Mouse (Mus musculus) gastrocnemius, adult 18-20 months (tissue): ENCODE measurements around the gene Slc1a4. TPM values are rescaled to one million over a fixed set of nuclear protein-coding genes. Genes with fewer than 3 reads are reported as not detected.

ENCODE experiments used
- DNase-seq: peaks from one replicate; pipeline ENCODE4 v3.0.0; 2021; ENCODE audit warnings: low spot score
- long read RNA-seq, 2 experiments: library from polyadenylated mRNA; stranded (forward); transcript quantifications; one replicate each; pipeline ENCODE4 v2.0.0; 2021
- total RNA-seq, 2 experiments: library from RNA; stranded (reverse); gene quantifications; 2 replicates each; pipeline ENCODE4 v1.2.3; 2021

Slc1a4 gene
- under 1 TPM; 0.46 to 0.83 TPM for total RNA-seq
- long read RNA-seq, experiment 1: 0 reads
- long read RNA-seq, experiment 2, partial matches to known transcripts: 0 of 1 reads
- long read RNA-seq, experiment 2, other reads (novel, unspliced or antisense): 1 of 1 reads

DNA sequence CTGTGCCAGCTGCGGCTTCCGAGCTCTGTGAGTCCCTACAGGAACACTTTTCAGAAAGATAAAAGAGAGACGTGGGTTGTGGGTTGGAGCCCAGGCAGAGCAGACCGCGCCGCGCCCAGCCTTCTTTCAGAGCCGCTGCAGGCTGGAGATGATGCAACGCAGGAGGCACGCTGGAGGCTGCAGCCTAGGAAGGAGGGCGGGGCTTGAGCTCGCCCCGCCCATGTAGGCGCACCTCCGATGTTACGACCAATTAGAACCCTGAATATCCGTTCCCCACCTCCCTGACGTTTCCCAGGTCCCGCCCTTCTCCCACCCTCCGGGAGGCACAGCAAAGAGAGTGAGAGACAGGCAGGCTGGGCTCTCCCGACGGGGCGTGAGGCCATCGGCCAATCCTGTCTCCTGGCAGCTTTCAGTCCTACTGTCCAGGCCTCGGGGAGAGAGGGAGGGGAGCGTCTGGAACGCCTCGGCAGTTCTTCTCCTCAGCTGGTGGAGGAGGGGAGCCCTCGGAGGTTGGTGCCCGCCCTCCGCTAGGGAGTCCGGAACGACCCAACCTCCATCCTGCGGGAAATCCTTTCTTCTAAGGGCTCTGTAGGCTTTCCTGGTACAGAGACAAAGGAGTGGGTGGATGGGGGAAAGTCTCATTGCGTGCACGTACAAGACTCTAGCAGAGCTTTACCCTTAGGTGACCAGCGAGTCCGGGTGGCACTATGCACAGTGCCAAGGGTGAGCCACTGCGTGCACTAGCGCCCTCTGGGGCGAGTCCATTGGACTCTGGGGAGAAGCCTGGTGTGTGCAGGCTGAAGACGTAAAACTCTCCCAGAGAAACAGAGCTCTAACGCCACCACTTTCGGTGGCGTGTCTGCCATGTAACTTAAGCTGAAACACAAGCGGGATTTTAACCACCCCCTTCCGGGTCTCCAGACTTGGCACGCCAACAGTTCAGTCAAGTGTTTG is at the start of gene Slc1a4:
TSS of gene Slc1a4 (minus strand) at position 153 of the 954 bp plus-strand sequence.
- DNase-seq: peak; percentile 92

DNA sequence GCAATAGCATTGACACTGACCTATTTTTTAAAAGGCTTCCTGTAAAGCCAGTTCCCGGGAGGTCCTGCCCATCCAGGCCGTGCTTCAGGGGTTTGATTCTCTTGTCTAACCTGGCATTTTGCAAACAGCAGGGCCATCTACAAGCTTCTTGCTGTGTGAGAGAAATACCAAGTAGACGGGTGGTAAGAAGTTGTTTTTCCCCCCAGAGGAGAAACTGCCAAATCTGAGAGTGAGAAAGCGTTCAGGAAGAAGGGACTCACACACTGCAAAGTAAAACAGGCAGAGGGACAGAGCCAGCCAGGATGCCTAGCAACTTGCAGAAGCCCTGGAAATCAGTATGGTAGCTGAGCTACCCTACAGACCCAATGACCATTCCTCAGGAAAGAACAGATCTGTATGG is 47.6 kb upstream of the Slc1a4 start:
- no peak for DNase-seq

DNA sequence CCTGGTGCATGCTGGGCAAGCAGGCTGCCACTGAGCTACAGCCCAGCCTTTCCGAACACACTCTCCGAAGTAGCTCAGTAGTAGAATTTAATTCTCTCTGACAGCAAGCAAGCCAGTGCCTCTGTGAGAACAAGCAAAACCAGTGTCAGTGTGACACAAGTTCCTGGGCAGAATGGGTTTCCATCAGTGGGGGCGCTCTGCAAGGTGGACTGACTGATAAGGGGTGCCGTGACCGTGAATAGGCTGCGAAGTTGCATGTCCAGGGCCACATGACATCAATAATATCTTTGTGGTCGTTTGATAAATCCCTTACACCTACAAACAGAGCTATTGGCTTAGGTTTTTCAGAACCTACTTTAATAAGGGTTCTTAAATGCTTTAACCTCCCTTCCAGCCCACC is 44.1 kb upstream of the Slc1a4 start:
- DNase-seq: no peak

DNA sequence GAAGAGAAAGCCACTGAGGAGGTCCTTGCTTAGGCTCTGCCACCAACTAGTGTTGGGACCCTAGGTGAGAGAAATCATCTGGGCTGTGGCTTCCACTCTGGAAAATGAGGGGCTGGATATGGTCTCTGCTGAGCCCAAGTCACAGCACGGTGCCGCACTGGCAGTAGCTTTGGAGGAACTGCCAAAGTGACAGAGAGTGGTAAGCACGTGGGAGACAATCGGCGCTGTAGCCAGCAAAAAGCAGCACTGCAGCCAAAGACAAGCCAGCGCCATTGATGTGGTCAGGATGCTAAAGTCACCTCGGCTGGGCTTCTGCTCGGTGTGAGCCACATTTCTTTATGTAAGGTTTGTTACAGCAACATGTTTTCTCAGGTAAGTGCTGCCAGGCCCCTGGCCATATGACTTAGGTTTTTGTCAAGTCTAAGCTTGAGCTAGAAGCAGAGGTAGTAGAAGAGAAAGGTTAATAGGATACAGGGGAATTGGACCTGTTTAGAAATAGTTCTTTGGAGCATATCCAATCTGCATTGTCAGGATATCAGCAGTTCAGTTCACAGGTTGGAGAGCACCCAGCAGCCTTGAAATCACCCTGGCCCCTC is 40.2 kb upstream of the Slc1a4 start:
- no peak for DNase-seq

DNA sequence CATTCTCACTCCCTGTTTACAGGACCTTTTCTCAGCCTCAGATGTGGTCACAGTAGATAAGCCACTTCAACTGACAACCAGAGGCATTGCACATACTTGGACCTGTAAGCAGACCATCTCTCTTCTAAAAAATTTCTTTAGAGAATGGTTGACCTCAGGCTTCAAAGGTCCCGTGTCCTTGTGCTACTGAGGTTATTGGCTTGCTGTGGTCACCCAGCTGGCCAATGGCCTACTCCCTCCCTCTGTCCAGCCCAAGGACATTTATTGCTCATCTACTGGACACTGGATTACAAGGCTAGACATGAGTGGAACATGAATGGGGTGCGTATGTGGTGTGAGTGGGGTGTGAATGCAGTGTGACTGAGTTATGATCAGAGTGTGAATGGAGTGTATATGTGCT is 38.0 kb upstream of the Slc1a4 start:
- DNase-seq: no peak

DNA sequence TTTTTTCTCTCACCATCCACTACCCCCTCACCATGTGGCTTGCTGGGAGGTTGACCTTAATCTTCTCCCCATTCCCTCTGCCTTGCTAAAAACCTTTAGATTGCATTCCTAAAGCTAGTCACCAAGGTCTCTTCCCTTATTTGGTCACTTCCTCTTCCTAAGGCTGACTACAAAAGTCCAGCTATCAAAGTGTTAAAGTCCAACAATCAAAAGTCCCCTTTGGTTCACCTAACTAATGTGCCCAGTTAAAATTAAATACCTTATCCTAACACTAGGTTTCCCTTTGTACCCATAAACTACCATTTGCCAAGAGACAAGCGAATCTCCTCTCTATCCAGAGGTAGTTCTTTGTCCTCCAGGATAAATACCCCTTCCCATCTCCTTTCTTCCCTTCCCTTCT is 33.9 kb upstream of the Slc1a4 start:
- DNase-seq: no peak

DNA sequence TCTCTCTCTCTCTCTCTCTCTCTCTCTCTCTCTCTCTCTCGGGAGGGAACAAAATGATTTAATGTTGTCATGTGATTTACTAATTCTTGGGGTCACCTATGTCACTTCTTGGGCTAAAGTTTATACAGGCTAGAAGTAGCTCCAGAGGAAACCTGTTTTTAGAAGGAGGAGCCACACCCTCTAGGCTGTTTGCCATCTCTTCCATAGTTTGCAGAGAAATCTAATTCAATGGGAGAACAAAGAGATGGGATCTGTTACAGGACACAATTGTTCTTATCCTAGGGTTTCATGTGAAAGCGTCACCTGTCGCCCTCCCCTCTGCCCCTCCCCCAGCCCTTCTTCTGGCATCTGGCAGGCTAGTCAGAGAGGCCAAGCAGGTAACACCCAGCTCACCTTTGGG is 28.8 kb upstream of the Slc1a4 start:
- no peak for DNase-seq

DNA sequence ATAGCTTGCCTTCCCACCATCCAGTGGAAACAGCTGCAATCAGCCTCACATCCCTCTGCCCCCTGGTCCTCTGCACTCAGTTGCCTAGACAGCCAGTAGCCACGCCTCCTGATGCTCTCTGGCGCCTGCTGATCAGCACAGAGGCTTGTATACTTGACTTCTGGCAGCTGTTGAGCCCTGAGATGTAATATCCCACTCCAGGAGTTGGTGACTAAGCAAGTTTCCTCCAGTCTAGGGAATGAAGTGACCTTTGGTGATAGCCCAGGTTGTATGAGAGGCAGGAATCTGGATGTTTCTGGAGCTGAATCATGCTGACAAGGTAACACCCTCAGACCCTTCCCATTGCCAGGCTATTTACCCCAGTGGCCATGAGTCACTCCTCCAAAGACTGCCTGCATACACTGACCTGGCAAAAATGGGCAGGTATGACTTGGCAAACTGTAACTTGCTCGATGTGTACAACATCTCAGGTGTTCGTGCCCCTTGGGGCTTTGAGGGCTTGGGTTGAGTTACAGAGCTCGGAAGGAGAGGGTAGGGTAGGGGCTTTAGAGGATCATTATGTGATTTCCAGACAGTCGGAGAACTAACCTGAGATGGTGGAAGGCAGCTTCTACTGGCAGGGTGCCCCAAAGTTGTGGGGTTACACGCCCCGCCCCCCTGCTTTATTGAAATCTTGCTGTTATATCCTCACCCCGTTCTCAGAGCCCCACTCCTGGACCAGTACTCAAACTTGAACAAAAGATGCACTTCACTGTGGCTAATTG is 25.4 kb upstream of the Slc1a4 start:
- no peak for DNase-seq

DNA sequence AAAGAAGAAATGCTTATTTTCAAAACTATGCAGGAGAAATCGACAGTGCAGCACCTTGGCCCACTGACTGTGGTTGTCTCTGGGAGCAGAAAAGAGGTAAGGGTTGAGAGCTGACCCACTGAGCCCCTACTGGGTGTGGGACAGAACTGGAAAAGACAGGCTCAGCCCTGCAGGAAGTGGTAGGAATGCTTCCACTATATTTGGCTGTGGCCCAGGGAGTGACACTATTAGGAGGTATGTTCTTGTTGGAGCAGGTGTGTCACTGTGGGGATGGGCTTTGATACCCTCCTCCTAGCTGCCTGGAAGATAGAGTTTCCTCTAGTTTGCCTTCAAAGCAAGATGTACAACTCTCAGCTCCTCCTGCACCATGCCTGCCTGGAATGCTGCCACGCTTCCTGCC is 16.0 kb upstream of the Slc1a4 start:
- no peak for DNase-seq

DNA sequence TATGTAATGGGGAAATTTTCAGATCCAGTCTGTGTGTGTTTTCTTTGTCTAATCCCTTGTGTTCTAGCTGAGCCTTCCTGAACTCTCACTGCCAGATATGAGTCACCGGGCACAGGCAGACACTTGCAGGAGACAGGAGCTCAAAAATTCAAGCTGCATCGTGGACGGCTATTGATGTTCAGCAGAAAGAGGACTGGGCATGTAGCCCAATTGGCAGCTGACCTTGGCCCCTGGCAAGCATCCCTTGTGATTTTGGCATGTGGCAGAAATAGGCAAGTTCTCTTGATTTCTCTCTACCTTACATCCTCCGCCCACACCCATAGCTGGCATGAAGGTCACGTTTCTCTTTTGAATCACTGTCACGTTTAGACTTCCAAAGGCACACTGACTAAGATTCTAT is 15.0 kb upstream of the Slc1a4 start:
- DNase-seq: peak; percentile 11

DNA sequence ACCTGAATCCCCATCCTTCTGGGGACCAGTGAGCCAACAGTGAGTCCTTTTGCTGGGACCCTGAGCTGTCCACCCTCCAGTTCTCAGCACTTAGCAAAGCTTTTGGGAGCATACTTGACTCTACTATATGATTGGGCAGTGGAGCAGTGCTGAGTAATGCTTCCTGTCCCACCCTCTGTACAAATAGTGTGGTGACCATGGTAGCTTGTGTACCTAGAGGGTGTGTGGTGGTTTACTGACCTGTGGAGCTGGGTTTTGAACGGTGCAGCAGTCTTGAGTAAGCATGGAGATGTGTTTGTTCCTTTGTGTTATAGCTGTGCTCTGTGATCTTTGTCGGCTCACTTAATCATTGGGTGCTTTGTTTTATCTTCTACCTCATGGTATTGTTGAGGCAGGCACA is 13.9 kb upstream of the Slc1a4 start:
- DNase-seq: no peak

DNA sequence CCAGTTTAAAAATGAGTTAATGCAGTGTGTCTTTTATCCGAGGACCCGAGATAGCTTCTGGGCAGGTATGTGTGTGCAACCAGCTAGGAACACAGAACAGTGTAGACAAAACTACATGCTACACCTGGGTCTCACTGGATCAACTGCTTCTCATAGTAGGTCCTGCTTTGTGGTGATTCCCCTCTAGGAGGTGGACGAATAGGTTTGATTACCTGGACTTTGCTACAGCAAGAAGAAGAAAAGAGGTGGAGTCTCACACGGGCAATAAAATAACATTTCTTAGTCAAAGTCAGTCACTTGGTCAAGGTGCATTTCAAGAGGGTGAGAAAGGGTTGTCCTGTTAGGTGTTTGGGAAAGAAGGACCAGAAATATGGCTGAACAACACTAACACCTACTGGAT is 11.4 kb upstream of the Slc1a4 start:
- no peak for DNase-seq

DNA sequence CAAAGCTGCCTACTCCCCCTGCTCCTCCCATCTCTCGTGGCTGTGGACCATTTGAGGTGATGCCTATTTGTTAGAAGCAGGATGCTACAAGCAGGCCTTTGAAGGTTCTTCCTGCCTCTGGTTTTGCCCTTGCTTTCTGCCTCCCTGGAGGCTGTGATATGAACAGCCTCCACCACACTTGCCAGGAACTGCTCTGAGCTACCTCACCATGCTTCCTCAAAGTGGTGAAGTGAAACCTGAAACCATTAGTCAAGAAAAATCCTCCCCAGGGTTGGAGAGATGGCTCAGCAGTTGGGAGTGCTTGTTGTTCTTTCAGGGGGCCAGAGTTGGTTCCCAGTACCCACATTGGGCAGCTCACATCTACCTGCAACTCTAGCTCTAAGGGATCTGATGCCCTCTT is 9.1 kb upstream of the Slc1a4 start:
- DNase-seq: no peak

DNA sequence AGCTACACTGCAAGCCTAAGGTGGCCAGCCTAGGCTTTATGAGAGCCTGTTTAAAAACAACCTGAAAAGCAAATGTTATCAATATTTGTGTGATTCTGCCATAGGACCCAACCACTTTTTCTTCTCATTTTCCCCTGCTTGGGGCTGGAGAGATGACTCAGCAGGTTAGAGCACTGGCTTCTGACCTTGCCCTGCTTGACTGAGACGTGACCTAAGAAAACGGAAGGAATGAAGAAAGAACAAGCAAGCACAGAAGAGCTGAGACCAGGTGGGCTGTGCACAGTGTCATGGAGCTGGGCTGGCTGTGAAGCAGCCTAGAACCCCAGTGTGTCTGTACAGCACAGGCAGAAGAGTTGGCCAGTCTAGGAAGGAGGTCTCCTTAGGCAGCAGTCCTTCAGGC is 6.2 kb upstream of the Slc1a4 start:
- no peak for DNase-seq

DNA sequence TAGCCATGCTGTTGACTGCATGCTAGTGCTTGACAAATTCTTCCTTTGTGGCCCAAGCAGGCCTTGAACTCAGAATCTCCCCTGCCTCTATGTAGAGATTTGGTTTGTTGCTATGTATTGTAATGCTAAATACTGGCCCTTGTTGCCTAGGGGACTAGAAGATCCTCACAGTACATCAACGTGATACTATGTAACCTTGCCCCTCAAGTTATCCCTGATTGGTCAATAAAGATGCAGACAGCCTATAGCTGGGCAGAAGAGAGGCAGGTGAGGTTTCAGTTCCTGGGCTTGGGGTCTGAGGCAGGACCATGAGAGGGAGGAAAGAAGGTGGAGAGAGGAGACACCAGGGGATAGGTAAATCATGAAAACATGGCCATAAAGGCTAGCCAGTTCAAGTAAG is 1.8 kb upstream of the Slc1a4 start:
- DNase-seq: no peak

DNA sequence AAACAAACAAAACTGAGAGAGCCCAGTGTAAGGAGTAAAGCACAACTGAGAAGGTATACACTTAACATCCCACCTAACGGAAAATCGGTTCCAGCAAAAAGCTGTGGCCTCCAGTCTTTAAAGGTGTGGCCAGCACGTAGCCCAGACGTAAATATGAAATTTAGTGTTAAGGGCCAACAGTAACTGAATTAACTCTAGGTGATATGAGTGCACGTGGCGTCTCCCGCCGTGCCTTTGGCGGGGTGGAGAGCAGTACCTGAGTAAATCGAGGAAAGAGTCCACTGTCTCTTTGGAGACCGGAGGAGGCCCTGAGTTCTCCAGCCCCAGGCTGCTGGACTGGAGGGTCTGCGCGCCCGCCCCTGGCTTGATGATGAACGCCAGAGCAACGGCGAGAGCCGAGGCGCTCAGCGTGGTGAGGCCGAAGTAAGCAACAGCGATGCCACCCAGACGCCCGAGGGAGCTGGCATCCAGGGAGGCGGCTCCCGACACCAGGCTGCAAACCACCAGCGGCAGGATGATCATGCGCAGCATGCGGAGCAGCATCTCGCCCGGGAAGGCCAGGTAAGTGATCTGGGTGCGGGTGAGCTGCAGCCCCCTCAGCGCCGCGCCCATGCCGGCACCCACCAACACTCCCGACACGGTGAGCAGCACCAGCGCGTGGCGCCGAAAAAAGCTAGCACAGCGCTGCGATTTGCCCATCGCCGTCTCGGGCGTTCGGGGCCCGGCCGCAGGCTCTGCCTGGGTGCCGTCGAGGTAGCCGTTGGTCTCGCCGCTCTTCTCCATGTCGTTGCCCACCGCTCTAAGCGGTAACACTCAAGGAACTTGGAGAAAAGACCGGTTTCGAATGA is 599 bp downstream of the Slc1a4 start:
- peak; percentile 7 for DNase-seq

DNA sequence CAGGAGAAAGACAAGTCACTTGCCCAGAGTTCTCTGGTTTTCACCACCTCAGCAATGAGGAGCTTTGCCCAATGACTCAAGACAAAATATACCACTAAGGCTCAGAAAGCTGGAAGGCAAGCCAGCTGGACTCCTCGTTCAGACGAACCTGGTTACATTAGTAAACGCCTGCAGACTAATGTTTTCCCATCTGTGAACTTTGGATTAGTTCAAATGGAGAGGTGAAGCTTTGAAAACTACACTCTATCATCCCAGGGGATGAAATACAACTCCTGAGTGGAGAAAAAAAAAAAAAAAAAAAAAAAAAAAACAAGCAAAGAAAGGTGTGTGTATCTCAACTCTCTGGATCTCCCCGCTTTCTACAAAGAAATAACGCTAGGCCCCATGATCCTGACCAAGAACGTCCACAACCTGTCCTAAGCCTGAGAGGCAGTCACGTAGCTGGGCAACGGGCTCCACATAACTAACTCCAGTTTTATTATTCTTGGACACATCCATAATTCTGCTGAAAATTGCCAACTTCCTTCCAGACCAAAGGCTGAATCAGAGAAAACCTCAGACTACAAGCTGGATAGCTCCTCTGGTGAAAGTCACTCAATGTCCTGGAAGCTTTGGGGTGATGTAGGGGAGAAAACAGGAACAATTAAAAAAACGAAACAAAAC is 1.4 kb downstream of the Slc1a4 start:
- DNase-seq: no peak

DNA sequence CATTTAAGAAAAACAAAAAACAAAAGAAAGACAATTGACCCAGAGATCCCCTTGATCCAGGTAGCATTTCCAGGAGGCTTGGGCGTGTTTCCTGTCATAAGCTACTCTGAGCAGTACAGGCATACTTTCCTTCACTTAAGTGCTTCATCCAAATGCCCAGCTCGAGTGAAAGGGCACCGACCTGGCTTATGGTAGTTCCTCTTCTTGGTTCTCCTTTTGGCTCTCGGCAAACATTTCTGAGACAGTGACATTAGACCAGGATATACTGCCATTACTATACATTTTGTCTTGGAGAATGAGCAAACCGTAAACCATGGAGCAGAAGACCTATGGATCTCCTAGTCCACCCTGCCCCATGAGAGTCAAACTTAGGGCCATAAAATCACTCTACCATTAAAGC is 2.8 kb downstream of the Slc1a4 start:
- no peak for DNase-seq

DNA sequence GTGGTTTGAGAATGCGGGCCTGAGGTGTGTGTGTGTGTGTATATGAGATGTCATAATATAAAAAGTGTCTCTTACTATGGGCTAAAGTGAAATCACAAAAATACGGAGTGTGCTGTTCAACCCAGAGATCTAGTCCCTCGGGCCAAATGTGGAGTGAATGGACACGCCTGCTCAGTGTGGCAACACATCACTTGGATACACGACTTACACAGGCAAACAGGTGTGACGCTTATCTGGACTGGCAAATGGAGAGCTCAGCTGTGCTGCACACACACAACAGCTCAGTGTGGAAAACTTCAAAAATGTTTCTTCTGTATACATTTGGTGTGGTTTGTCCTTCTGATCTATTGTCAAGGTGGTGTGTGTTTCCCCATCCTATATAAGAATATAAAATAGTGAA is 3.7 kb downstream of the Slc1a4 start:
- DNase-seq: no peak

DNA sequence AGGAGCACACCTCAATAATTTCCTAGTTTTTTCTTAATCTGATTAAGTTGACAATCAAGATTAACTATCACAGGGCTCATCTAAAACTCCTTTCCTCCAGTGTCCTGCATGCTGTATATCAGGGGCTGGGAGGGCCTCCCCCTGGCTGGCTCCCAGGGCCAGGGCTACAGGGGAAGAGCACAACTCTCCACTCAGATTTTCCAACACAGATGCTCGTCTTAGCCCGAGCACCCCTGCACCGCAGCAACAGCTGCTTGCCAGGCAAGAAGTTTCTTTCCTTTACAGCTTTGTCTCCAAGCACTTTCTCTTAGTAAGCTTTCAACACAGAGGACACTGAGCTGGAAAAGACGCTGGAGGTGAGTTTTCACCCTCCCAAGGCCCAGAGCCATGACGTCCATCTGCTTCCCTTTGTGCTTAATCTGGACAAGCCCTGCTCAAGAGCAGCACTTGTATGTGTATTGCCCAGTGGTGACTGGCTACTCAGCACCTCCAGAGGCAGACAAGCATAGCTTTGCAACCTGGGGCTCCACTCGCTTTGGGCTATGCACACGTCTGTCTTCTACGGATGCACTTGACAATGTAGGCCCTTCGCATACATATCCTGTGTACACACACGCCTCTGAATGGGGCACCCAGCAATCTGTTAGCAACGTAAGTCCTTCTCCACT is 6.1 kb downstream of the Slc1a4 start:
- DNase-seq: no peak
